Mouse (Mus musculus): ENCODE measurements at regions not wholly inside any gene's neighbourhood (a gene's known extent, or its start where the extent isn't known, plus 50 kb on each side); places are given as distances from the start of the nearest gene placed in this dataset.

DNA sequence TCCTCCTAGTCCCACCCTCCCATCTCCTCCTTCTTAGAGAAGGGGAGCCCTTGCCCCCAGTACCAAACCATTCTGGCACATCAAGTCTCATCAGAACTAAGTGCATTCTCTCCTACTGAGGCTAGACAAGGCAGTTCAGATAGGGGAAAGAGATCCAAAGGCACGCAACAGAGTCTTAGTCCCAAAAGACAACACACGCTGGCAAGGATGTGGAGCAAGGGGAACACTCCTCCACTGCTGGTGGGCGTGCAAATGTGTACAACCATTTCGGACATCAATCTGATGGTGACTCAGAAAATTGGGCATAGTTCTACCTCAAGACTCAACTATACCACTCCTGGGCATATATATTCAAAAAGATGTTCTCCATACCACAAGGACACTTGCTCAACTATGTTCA lies 506.7 kb upstream of the Mgmt start:
- no peaks in the 10 kb centered on the region for H3K79me2 ChIP-seq (ENCODE audit: control insufficient read depth, insufficient read depth)
- no peak overlapping the region for H3K4me3 ChIP-seq
- H3ac ChIP-seq (ENCODE audit: control insufficient read depth, insufficient read length): no peak overlapping the region
- H3K4me2 ChIP-seq (ENCODE audit: low read depth): no peak overlapping the region
- TF ChIP-seq POLR2AphosphoS2 (IDR thresholded peaks at IDR 0.05; ENCODE audit: insufficient read length, low read depth): no peak
- TF ChIP-seq SRF (IDR thresholded peaks at IDR 0.05; ENCODE audit: control insufficient read depth, insufficient read length, low read depth): no peak
- no peak for TF ChIP-seq CEBPB (IDR thresholded peaks at IDR 0.05; ENCODE audit: insufficient read depth, poor library complexity, severe bottlenecking)
- no peak for TF ChIP-seq TCF3 (IDR thresholded peaks at IDR 0.05; ENCODE audit: insufficient read length, low read depth)
- TF ChIP-seq MYOG (IDR thresholded peaks at IDR 0.05; ENCODE audit: control insufficient read depth in 1 of 3, insufficient read depth in 1 of 3, insufficient read length in 2 of 3, low read depth in 2 of 3): no peak
- TF ChIP-seq REST (IDR thresholded peaks at IDR 0.05; ENCODE audit: insufficient read depth, insufficient read length): no peak
- no peak for TF ChIP-seq MAX (IDR thresholded peaks at IDR 0.05; ENCODE audit: low read depth)
- TF ChIP-seq E2F4 (IDR thresholded peaks at IDR 0.05; ENCODE audit: insufficient read depth): no peak
- no peak for TF ChIP-seq USF1 (IDR thresholded peaks at IDR 0.05; ENCODE audit: low read depth)
- no peaks in the 10 kb centered on the region for H3K27me3 ChIP-seq (ENCODE audit: control insufficient read depth, insufficient read depth, insufficient read length)
- no peaks in the 10 kb centered on the region for H3K36me3 ChIP-seq (ENCODE audit: control insufficient read depth, insufficient read depth)

DNA sequence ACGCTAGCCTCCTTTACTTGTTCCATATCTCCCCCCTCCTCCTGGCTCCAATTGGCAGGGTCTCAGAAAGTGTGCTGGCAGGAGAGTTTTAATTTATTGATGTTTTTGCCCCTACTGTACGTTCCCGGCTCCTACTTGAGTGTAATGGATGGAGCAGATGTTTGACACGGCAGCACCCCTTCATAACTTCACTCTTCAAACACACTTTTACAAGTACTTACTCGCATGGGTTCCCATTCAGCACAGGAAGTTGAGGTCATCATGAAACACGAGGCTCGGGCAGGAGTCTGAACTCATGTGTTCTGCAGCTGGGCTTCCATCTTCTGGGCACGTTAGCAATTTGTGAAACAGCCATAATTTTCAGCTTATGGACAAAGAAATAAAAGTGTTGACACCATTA lies 504.3 kb upstream of the Mgmt start:
- Histone ChIP-seq H3K36me3 (ENCODE audit: control insufficient read depth, insufficient read depth) (no peaks in the 10 kb centered on the region), H3K27me3 (ENCODE audit: control insufficient read depth, insufficient read depth, insufficient read length) (no peaks in the 10 kb centered on the region), H3K4me2 (ENCODE audit: low read depth) (no peak overlapping the region), H3K4me3 (no peak overlapping the region), H3K79me2 (ENCODE audit: control insufficient read depth, insufficient read depth) (no peaks in the 10 kb centered on the region), H3ac (ENCODE audit: control insufficient read depth, insufficient read length) (no peak overlapping the region)
- TF ChIP-seq POLR2A (IDR thresholded peaks at IDR 0.05; ENCODE audit: insufficient read length, low read depth) (no peak), MYOG (IDR thresholded peaks at IDR 0.05; ENCODE audit: control insufficient read depth in 1 of 3, insufficient read depth in 1 of 3, insufficient read length in 2 of 3, low read depth in 2 of 3) (no peak), SRF (IDR thresholded peaks at IDR 0.05; ENCODE audit: control insufficient read depth, insufficient read length, low read depth) (no peak), USF1 (IDR thresholded peaks at IDR 0.05; ENCODE audit: low read depth) (no peak), CEBPB (IDR thresholded peaks at IDR 0.05; ENCODE audit: insufficient read depth, poor library complexity, severe bottlenecking) (no peak), MAX (IDR thresholded peaks at IDR 0.05; ENCODE audit: low read depth) (no peak), REST (IDR thresholded peaks at IDR 0.05; ENCODE audit: insufficient read depth, insufficient read length) (no peak), TCF12 (IDR thresholded peaks at IDR 0.05; ENCODE audit: insufficient read depth, poor library complexity, severe bottlenecking) (no peak)

DNA sequence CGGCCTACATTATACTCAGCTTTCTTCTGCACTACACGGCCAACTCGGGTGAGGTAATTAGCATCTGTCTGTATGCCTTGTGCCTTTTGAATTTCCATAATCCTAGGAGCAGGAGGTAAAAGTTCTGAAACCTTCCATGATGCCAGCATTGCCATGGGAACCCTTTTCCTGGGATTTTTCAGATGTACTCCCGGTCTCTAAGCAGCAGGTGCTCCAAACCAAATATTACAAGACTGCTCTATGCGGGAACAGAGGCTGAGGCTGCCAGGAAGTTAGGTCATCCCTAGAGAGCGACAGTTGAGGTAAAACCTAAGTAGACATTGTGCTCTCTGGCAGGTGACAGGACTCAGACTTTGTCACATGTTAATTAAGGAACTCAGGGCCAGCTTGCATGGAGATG lies 501.0 kb upstream of the Mgmt start:
- Histone ChIP-seq H3K27me3 (ENCODE audit: control insufficient read depth, insufficient read depth, insufficient read length) (no peaks in the 10 kb centered on the region), H3K4me2 (ENCODE audit: low read depth) (no peak overlapping the region)

DNA sequence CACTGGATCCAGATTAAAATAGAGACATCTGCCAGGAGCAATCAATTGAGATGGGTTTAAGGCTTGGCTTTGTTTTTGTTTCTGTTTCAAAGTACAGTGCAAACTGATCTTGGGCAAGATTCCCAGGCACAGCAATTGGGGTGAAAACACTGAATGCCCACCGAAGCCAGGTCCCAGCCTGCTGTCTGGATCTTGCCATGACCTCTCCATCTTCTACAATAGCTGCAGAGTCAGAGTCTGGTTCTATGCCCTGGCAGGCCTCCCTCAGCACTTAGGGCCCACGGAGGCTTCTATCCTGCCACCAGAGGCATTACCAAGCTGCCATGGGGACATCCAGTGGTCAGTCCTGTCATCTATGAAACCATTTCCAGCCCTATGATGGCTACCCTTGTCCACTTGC lies 498.6 kb upstream of the Mgmt start:
- Histone ChIP-seq H3ac (ENCODE audit: control insufficient read depth, insufficient read length) (no peak overlapping the region), H3K36me3 (ENCODE audit: control insufficient read depth, insufficient read depth) (no peaks in the 10 kb centered on the region), H3K27me3 (ENCODE audit: control insufficient read depth, insufficient read depth, insufficient read length) (no peaks in the 10 kb centered on the region), H3K79me2 (ENCODE audit: control insufficient read depth, insufficient read depth) (no peaks in the 10 kb centered on the region), H3K4me3 (no peak overlapping the region), H3K4me2 (ENCODE audit: low read depth) (no peak overlapping the region)
- no peak for TF ChIP-seq MYOD1 (IDR thresholded peaks at IDR 0.05; ENCODE audit: control insufficient read depth in 1 of 3, insufficient read length in 2 of 3, low read depth in 2 of 3)
- no peak for TF ChIP-seq CEBPB (IDR thresholded peaks at IDR 0.05; ENCODE audit: insufficient read depth, poor library complexity, severe bottlenecking)
- TF ChIP-seq TCF3 (IDR thresholded peaks at IDR 0.05; ENCODE audit: insufficient read length, low read depth): no peak
- TF ChIP-seq TCF12 (IDR thresholded peaks at IDR 0.05; ENCODE audit: insufficient read depth, poor library complexity, severe bottlenecking): no peak

More for the DNA sequence above, 501.0 kb upstream of the Mgmt start:
- Histone ChIP-seq H3ac (ENCODE audit: control insufficient read depth, insufficient read length) (no peak overlapping the region), H3K36me3 (ENCODE audit: control insufficient read depth, insufficient read depth) (no peaks in the 10 kb centered on the region), H3K4me3 (no peak overlapping the region), H3K79me2 (ENCODE audit: control insufficient read depth, insufficient read depth) (no peaks in the 10 kb centered on the region)
- TF ChIP-seq TCF12 (IDR thresholded peaks at IDR 0.05; ENCODE audit: insufficient read depth, poor library complexity, severe bottlenecking) (no peak), POLR2AphosphoS2 (IDR thresholded peaks at IDR 0.05; ENCODE audit: insufficient read length, low read depth) (no peak), MAX (IDR thresholded peaks at IDR 0.05; ENCODE audit: low read depth) (no peak), MYOD1 (IDR thresholded peaks at IDR 0.05; ENCODE audit: control insufficient read depth in 1 of 3, insufficient read length in 2 of 3, low read depth in 2 of 3) (no peak)

DNA sequence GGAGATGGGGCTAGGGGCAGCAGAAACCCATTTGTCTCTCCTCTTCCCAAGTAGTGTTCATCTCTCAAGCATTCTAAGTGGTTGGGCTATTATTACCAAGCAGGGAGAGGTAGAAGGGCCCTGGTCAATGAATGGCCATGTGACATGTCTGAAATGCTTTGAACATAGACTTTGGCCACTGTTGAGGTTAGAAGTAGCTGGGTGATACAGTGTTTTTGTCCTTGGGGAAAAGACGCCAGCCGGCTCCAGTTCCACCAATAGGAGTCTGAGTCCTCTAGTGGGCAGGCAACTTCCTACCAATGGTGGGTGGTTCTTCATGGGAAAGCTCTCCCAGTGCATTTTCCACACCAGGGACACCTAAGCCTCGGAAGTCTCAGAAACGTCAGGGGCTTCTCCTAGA lies 497.3 kb upstream of the Mgmt start:
- H3ac ChIP-seq (ENCODE audit: control insufficient read depth, insufficient read length): no peak overlapping the region
- no peak for TF ChIP-seq SRF (IDR thresholded peaks at IDR 0.05; ENCODE audit: control insufficient read depth, insufficient read length, low read depth)
- TF ChIP-seq MAX (IDR thresholded peaks at IDR 0.05; ENCODE audit: low read depth): no peak
- no peak for TF ChIP-seq POLR2A (IDR thresholded peaks at IDR 0.05; ENCODE audit: insufficient read length, low read depth)
- no peak for TF ChIP-seq MYOD1 (IDR thresholded peaks at IDR 0.05; ENCODE audit: control insufficient read depth in 1 of 3, insufficient read length in 2 of 3, low read depth in 2 of 3)
- TF ChIP-seq TCF3 (IDR thresholded peaks at IDR 0.05; ENCODE audit: insufficient read length, low read depth): no peak
- no peak for TF ChIP-seq MYOG (IDR thresholded peaks at IDR 0.05; ENCODE audit: control insufficient read depth in 1 of 3, insufficient read depth in 1 of 3, insufficient read length in 2 of 3, low read depth in 2 of 3)
- TF ChIP-seq REST (IDR thresholded peaks at IDR 0.05; ENCODE audit: insufficient read depth, insufficient read length): no peak
- no peak for TF ChIP-seq E2F4 (IDR thresholded peaks at IDR 0.05; ENCODE audit: insufficient read depth)
- TF ChIP-seq CEBPB (IDR thresholded peaks at IDR 0.05; ENCODE audit: insufficient read depth, poor library complexity, severe bottlenecking): no peak
- no peak for TF ChIP-seq USF1 (IDR thresholded peaks at IDR 0.05; ENCODE audit: low read depth)
- TF ChIP-seq TCF12 (IDR thresholded peaks at IDR 0.05; ENCODE audit: insufficient read depth, poor library complexity, severe bottlenecking): no peak
- no peak for TF ChIP-seq POLR2AphosphoS2 (IDR thresholded peaks at IDR 0.05; ENCODE audit: insufficient read length, low read depth)

More for the DNA sequence above, 497.3 kb upstream of the Mgmt start:
- Histone ChIP-seq H3K27me3 (ENCODE audit: control insufficient read depth, insufficient read depth, insufficient read length) (no peaks in the 10 kb centered on the region), H3K36me3 (ENCODE audit: control insufficient read depth, insufficient read depth) (no peaks in the 10 kb centered on the region), H3K4me3 (no peak overlapping the region), H3K79me2 (ENCODE audit: control insufficient read depth, insufficient read depth) (no peaks in the 10 kb centered on the region), H3K4me2 (ENCODE audit: low read depth) (no peak overlapping the region)

All from myocyte (in vitro differentiated cells).